In the genomic region with DNA sequence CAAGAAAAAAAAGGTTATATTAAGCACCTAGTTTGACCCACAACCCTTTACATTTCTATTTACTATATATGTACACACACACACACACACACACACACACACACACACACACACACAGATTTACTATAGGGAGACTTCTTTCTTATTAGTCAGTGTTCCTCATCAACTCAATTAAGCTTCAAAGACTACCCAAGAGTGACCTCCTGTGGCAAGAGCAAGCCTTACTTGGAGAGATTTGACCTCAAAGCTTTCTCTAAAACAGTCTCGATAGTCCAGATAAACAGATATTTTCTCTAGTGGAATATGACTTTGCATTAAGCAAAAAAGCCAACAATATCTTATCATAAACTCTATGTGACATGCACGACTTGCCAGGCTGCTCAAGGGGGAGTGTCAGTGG, we compare ENCODE assay signal across 12 mouse cellular contexts. TPM values are rescaled to one million over a fixed set of nuclear protein-coding genes. Genes with fewer than 3 reads are reported as not detected.
DNase-seq lines count a peak whose midpoint lies in the region; ATAC-seq and TF ChIP-seq lines count a peak whose summit lies in the region.
"Had no signal": no experiment of that assay in that cellular context is flagged by ENCODE, and none has a peak within 500 bp of the region (broad histone marks: within the 10 kb centered on the region; RNA-seq: fewer than 3 reads in every experiment).

No protein-coding gene starts in this region.

- DNase-seq in forebrain, embryonic 14.5 days (ENCODE audit: low spot score) = peak; percentile 17
- no peak for DNase-seq in forebrain, embryonic 10.5 days (ENCODE audit: extremely low spot score, low spot score)
- no peak for DNase-seq in liver, adult 2 months (ENCODE audit: extremely low read depth, low read depth, low spot score)
- DNase-seq in MN1 (ENCODE audit: low spot score) = peak; percentile 30
- no peak for DNase-seq in gastrocnemius, postnatal 25 days

- no peak for TF ChIP-seq POLR2A in liver, adult 2 months (IDR thresholded peaks at IDR 0.05; ENCODE audit: extremely low read depth, insufficient read depth, low read length)

- H3K4me2 ChIP-seq in forebrain, embryonic 14.5 days (ENCODE audit: low read length) = no peak overlapping the region
- H3K4me2 ChIP-seq in liver, embryonic 12.5 days = no peak overlapping the region
- H3K4me2 ChIP-seq: heart, embryonic 12.5 days; neural tube, embryonic 13.5 days; stomach, embryonic 15.5 days had no signal

- no peak overlapping the region for H3K4me3 ChIP-seq in forebrain, embryonic 14.5 days (ENCODE audit: low read depth, low read length)
- no peak overlapping the region for H3K4me3 ChIP-seq in forebrain, embryonic 10.5 days
- no peak overlapping the region for H3K4me3 ChIP-seq in liver, adult 2 months (ENCODE audit: insufficient read depth, low read depth, low read length)
- no peak overlapping the region for H3K4me3 ChIP-seq in liver, embryonic 12.5 days
- H3K4me3 ChIP-seq: heart, embryonic 12.5 days; neural tube, embryonic 13.5 days; stomach, embryonic 15.5 days had no signal

- H3K79me2 ChIP-seq in liver, adult 2 months (ENCODE audit: control insufficient read depth, insufficient read depth, low read length) = no peaks in the 10 kb centered on the region

- WGBS in forebrain, embryonic 14.5 days = 71% methylated on average over 2 of the region's 2 CpGs
- 78% methylated on average over 2 of the region's 2 CpGs for WGBS in forebrain, embryonic 10.5 days
- WGBS in liver, adult 2 months = 50% methylated on average over 2 of the region's 2 CpGs
- WGBS in liver, embryonic 12.5 days (ENCODE audit: insufficient replicate concordance) = 32% methylated on average over 2 of the region's 2 CpGs

- H3K4me1 ChIP-seq in forebrain, embryonic 14.5 days (ENCODE audit: control insufficient read depth, insufficient read depth, low read length) = no peaks in the 10 kb centered on the region
- H3K4me1 ChIP-seq in forebrain, embryonic 10.5 days = no peaks in the 10 kb centered on the region
- no peaks in the 10 kb centered on the region for H3K4me1 ChIP-seq in liver, adult 2 months (ENCODE audit: control insufficient read depth, insufficient read depth, low read length)
- no peaks in the 10 kb centered on the region for H3K4me1 ChIP-seq in liver, embryonic 12.5 days
- H3K4me1 ChIP-seq: heart, embryonic 12.5 days; neural tube, embryonic 13.5 days; stomach, embryonic 15.5 days had no signal

- H3K27ac ChIP-seq in forebrain, embryonic 14.5 days (ENCODE audit: low read depth, low read length) = no peak overlapping the region
- no peak overlapping the region for H3K27ac ChIP-seq in forebrain, embryonic 10.5 days
- no peak overlapping the region for H3K27ac ChIP-seq in liver, adult 2 months (replicated peaks; ENCODE audit: insufficient read depth, low read depth, low read length)
- no peak overlapping the region for H3K27ac ChIP-seq in liver, embryonic 12.5 days
- H3K27ac ChIP-seq: neural tube, embryonic 13.5 days; stomach, embryonic 15.5 days had no signal

- H3K9me3 ChIP-seq in forebrain, embryonic 14.5 days (replicated peaks; ENCODE audit: control insufficient read depth, low read length) = no peaks in the 10 kb centered on the region
- no peaks in the 10 kb centered on the region for H3K9me3 ChIP-seq in forebrain, embryonic 10.5 days
- H3K9me3 ChIP-seq in liver, embryonic 12.5 days (replicated peaks) = no peaks in the 10 kb centered on the region
- H3K9me3 ChIP-seq: G1E; heart, embryonic 12.5 days; neural tube, embryonic 13.5 days; stomach, embryonic 15.5 days had no signal

- TF ChIP-seq CTCF in liver, adult 2 months (IDR thresholded peaks at IDR 0.05; ENCODE audit: low read depth, low read length) = 0 out of 2 replicates have a peak, but pooled peaks have one; percentile 21

- no peaks in the 10 kb centered on the region for H3K36me3 ChIP-seq in forebrain, embryonic 14.5 days (ENCODE audit: control insufficient read depth, insufficient read depth, low read length)
- H3K36me3 ChIP-seq in forebrain, embryonic 10.5 days (replicated peaks) = peaks cover 15% of the 10 kb centered on the region
- H3K36me3 ChIP-seq in liver, adult 2 months (ENCODE audit: control insufficient read depth, insufficient read depth, low read length) = no peaks in the 10 kb centered on the region
- H3K36me3 ChIP-seq in liver, embryonic 12.5 days = peaks cover 12% of the 10 kb centered on the region; the same call in 1 of the 2 replicates
- H3K36me3 ChIP-seq: neural tube, embryonic 13.5 days; stomach, embryonic 15.5 days had no signal

- ATAC-seq in forebrain, embryonic 14.5 days = no peak
- ATAC-seq in liver, embryonic 12.5 days = no peak
- peak; percentile 46 for ATAC-seq in megakaryocyte progenitor cell, adult 5-6 weeks (replicated peaks; ENCODE audit: poor library complexity)
- ATAC-seq in granulocyte monocyte progenitor cell, adult 5-6 weeks (replicated peaks; ENCODE audit: poor library complexity, severe bottlenecking) = no peak

- H3K9ac ChIP-seq in forebrain, embryonic 14.5 days (ENCODE audit: low read length) = no peak overlapping the region
- no peak overlapping the region for H3K9ac ChIP-seq in liver, adult 2 months (ENCODE audit: low read depth, low read length)
- H3K9ac ChIP-seq in liver, embryonic 12.5 days = no peak overlapping the region
- H3K9ac ChIP-seq: heart, embryonic 12.5 days; neural tube, embryonic 13.5 days; stomach, embryonic 15.5 days had no signal

- no peaks in the 10 kb centered on the region for H3K27me3 ChIP-seq in forebrain, embryonic 14.5 days (replicated peaks; ENCODE audit: control insufficient read depth, insufficient read depth, low read length)
- peaks cover 96% of the 10 kb centered on the region for H3K27me3 ChIP-seq in forebrain, embryonic 10.5 days (ENCODE audit: poor library complexity, severe bottlenecking)
- H3K27me3 ChIP-seq in liver, adult 2 months (ENCODE audit: control insufficient read depth, insufficient read depth, low read length) = no peaks in the 10 kb centered on the region
- H3K27me3 ChIP-seq in liver, embryonic 12.5 days (replicated peaks) = no peaks in the 10 kb centered on the region
- H3K27me3 ChIP-seq: heart, embryonic 12.5 days had no signal

RNA-seq across cellular contexts. Expression of gene Prps2, which starts 25.1 kb away (rescaled TPM):
- polyA plus RNA-seq in forebrain, embryonic 14.5 days (2014; fragmentation: Nextera tagmentation; extraction: Ambion mirVana) = 9.0 and 9.6 TPM in 2 replicates
- 25.8 and 28.1 TPM in 2 replicates for polyA plus RNA-seq in forebrain, embryonic 10.5 days (2016; fragmentation: Nextera tagmentation; extraction: Ambion mirVana)
- 11.9 and 12.4 TPM in 2 replicates for total RNA-seq in liver, adult 2 months (2014; rRNA removed)
- 8.5 and 12.9 TPM in 2 replicates for polyA plus RNA-seq in liver, adult 2 months (2012; rRNA removed)
- 15.3 and 15.8 TPM in 2 replicates for polyA plus RNA-seq in liver, embryonic 12.5 days (2016; fragmentation: Nextera tagmentation; extraction: Ambion mirVana)
- 72.7 and 76.0 TPM in 2 replicates for total RNA-seq in megakaryocyte progenitor cell, adult 5-6 weeks (2015)
- total RNA-seq in megakaryocyte progenitor cell, adult 5-6 weeks (2017) = 52.3 and 53.5 TPM in 2 replicates
- 1 to 10 TPM; 1.8 to 2.5 TPM for total RNA-seq in gastrocnemius, postnatal 25 days (2021)
- 41.3 and 47.2 TPM in 2 replicates for total RNA-seq in granulocyte monocyte progenitor cell, adult 5-6 weeks (2014; fragmentation: Nextera tagmentation)
- 47.4 and 49.3 TPM in 2 replicates for total RNA-seq in granulocyte monocyte progenitor cell, adult 5-6 weeks (2017)

RNA-seq across cellular contexts. Expression of gene Tlr7, which starts 27.1 kb away (rescaled TPM):
- polyA plus RNA-seq in forebrain, embryonic 14.5 days (2014; fragmentation: Nextera tagmentation; extraction: Ambion mirVana) = 0.48 and 1.7 TPM in 2 replicates
- polyA plus RNA-seq in forebrain, embryonic 10.5 days (2016; fragmentation: Nextera tagmentation; extraction: Ambion mirVana) = 0.15 and 0.19 TPM in 2 replicates
- 1.3 and 1.5 TPM in 2 replicates for total RNA-seq in liver, adult 2 months (2014; rRNA removed)
- 0.05 and 0.42 TPM in 2 replicates for polyA plus RNA-seq in liver, adult 2 months (2012; rRNA removed)
- polyA plus RNA-seq in liver, embryonic 12.5 days (2016; fragmentation: Nextera tagmentation; extraction: Ambion mirVana) = 0.42 and 0.58 TPM in 2 replicates
- 3.1 and 4.8 TPM in 2 replicates for total RNA-seq in megakaryocyte progenitor cell, adult 5-6 weeks (2015)
- total RNA-seq in megakaryocyte progenitor cell, adult 5-6 weeks (2017) = 0.79 and 1.8 TPM in 2 replicates
- total RNA-seq in gastrocnemius, postnatal 25 days (2021) = under 1 TPM; 0.51 to 0.86 TPM
- total RNA-seq in granulocyte monocyte progenitor cell, adult 5-6 weeks (2014; fragmentation: Nextera tagmentation) = 0.77 and 2.1 TPM in 2 replicates
- total RNA-seq in granulocyte monocyte progenitor cell, adult 5-6 weeks (2017) = 0.78 and 1.3 TPM in 2 replicates
- total RNA-seq: G1E had no signal
- polyA plus RNA-seq: G1E had no signal

Comparison
In these comparisons a context has a peak if more than half of its experiments do, and no peak if none do; other contexts are left out.
1. DNase-seq: peak in forebrain, embryonic 14.5 days (single experiment) and MN1 (single experiment); none in forebrain, embryonic 10.5 days (single experiment), liver, adult 2 months (single experiment) and gastrocnemius, postnatal 25 days (single experiment).